Mouse (Mus musculus): ENCODE results near the gene Tmem104.

The Tmem104 gene

GRCm38 (mm10) chr11:115166776-115167175 is 20.5 kb upstream of the Tmem104 start:
- no peak for DNase-seq (ENCODE audit: low spot score)

GRCm38 (mm10) chr11:115167631-115168249 is 19.5 kb upstream of the Tmem104 start:
- no peak for DNase-seq (ENCODE audit: low spot score)

GRCm38 (mm10) chr11:115169430-115169829 is 17.9 kb upstream of the Tmem104 start:
- no peak for DNase-seq (ENCODE audit: low spot score)

DNA sequence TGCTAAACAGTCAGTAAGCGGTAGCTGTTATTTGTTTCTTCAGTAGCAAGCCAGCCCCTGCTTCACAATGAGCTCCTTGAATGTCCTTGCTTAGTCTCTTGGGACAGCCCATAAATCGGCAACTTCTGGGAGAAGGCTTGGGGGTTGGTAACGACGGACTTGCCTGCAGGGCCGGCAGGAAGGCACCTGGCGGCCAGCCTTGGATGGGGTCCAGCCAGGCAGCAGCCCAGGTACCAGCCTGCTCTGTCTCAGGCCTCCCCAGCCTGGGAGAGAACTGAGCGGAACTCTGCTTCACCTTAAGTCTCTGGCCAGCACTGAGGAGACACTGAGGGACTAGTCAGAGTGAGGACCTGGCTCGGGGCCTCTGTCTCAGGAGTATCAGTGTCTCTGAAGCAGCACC is 16.2 kb upstream of the Tmem104 start:
- DNase-seq (ENCODE audit: low spot score), result no peak

GRCm38 (mm10) chr11:115172825-115173287 is 14.4 kb upstream of the Tmem104 start:
- no peak for DNase-seq (ENCODE audit: low spot score)

DNA sequence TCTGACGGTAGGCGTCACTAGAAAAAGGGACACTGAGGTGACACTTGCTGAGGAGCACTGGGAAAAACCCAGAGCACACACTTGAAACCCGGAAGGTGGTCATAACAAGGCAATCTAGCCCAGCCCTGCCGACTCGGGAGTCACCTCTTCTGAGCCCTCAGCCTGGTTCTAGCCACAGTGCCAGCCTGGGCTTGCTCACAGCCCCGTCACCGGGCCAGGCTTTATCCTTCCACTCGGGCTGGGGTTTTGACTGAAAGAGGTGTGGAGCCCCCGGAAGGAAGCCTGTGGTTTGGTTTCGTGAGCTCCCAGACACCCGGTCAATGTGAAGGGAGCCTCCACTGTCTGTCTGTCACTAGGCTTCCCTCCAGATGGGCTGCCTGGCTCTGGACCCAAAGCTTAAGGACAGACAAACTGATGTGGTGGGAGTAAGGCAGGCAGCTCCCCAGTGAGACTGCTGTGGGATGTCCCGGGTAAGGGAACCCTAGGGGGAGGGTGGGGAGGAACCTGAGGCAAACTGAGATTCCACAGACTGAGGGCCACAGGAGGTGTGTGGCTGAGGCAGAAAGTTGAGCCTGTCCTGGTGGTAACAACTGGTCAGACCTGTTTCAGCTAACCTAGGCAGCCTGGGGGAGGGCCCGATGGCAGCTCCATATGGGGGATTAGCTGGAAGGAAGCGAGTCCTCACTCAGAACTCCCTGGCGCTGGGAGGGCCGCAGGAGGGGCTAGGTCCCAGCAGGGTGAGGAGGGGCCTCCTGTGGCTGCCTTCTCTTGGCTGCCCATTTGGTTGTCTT is 13.5 kb upstream of the Tmem104 start:
- no peak for DNase-seq (ENCODE audit: low spot score)

- no peak for DNase-seq (ENCODE audit: low spot score)
Measured at GRCm38 (mm10) chr11:115176399-115177190, 10.7 kb upstream of the Tmem104 start.

DNA sequence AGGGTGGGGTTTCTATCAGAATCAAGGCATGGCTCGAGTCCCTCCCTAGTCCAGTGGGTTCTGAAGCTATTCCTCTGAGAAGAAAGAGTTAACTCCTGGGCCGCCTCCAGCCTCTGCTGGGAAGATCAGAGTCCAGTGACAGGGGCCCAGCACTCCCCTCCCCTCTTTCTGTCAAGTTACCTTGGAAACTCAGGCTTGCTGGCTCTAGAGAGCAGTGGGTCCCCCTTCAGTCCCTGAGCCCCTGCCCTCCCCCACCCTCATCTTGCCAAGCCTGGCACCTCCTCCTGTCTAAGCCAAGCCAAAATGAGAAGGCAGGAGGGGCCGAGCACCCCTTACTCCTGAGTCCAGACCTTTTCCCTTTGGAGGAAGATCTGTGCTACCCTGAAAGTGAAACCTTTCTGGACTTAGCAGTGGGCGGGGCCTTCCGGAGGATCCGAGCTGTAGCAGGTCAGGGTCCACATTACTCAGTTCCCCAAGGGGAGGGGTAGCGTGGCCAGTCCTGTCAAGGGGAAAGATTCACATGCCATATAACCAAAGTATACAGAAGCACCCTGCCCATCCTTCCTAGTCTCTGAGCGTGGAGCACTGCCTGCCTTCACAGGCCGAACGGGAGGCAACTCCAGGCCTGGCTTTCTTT is 9.6 kb upstream of the Tmem104 start:
- DNase-seq (ENCODE audit: low spot score), result no peak

DNA sequence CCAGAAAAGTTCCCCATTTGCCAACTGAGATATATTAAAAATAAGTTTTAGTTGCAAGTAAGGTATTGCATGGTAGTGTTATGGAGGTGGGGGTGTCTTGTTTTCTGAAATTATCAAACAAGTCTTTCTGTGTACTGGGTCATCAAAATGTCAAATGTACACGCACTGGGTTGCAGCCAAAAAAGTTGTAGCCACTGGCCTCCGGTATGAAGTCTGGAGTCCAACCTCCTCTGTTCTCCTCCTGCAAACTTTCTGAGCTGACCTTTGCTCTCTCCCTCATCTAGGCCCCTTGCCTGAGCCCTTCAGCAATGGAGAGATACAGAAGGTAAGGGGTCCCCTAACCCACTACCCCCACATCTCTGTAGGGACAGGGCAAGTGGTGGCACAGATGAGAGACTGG is 8.5 kb upstream of the Tmem104 start:
- no peak for DNase-seq (ENCODE audit: low spot score)

DNA sequence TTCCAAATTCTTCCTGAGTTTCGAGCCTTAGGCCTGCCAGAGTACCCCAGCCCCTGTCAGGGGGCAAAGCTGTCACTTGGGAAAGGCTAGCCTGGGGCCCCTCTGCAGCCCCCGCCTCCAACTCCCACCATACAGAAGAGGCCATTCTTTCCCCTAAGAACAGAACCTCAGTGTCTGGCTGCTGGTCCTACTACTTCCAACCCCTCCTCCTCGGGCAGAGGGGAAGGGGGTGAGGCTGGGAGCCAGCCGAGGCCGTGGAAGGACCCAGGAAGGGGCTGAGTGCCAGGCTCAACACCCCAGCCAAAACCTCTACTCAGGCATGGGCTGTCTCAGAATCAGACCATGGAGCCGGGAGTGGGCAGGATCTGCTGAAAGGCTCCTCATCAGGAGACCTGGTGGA is 8.1 kb upstream of the Tmem104 start:
- no peak for DNase-seq (ENCODE audit: low spot score)

DNA sequence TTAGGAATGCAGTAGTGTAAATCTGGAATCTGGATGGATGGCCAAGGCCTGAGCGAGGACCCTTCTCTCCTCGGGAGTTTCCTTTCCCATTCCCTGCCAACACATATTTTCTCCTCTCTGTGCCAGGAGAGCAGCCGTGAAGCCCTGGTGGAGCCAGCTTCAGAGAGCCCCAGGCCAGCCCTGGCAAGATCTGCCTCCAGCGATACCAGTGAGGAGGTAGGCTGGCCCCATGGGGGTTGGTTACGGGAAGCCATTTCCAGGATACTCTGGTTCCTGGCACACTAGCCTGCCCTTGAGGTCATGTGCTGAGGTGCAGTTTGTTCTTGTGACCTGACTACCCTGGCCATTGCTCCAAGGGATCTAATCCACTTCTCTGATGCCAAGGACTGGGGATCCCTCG is 7.4 kb upstream of the Tmem104 start:
- no peak for DNase-seq (ENCODE audit: low spot score)

- no peak for DNase-seq (ENCODE audit: low spot score)
Measured at GRCm38 (mm10) chr11:115181913-115182638, 5.2 kb upstream of the Tmem104 start.

DNA sequence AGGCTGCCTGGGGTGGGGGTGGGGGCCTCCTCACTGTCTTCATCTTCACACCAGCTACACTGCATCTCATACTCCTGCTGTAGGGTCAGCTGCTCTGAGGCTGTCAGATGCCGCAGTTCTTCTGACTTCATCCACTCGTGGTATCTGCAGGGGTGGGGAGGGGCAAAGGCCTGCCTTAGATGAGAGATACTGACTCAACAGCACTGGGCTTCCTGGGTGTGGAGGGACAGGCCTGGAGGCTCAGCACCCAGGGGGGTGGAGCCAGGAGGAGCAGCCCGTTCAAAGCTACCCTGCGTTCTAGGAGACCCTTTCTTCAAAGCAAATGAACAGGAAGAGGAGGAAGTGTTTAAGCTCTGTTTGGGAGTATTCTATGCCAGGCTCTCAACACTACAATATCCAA is 2.3 kb upstream of the Tmem104 start:
- DNase-seq (ENCODE audit: low spot score), result no peak

DNA sequence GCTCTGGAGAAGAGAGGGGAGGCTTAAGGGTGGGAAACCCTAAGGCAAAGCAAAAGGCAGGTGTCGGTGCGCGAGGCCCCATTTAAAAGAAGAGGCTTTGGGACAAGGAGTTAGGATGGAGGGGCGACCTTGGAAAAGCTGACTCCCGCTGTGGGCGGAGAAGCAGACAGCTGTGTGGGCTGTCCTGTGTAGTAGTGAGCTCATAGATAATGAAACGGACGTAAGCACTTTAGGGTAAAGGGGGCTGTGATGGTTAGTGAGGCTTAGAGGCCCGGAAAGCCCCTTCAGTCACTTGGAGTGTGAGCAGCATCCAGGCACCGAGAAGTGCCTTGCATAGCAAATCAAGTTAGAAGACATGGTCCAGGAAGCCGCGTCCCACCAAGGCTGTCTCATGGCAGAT is 406 bp downstream of the Tmem104 start, which contains the start of gene Nat9:
Gene Nat9, minus strand, starts transcription at position 167 of the 400 bp plus-strand sequence.
- DNase-seq (ENCODE audit: low spot score), result no peak

GRCm38 (mm10) chr11:115188539-115189231 is 1.4 kb downstream of the Tmem104 start:
- no peak for DNase-seq (ENCODE audit: low spot score)

GRCm38 (mm10) chr11:115189304-115189703 is 2.0 kb downstream of the Tmem104 start:
- DNase-seq (ENCODE audit: low spot score), result no peak

DNA sequence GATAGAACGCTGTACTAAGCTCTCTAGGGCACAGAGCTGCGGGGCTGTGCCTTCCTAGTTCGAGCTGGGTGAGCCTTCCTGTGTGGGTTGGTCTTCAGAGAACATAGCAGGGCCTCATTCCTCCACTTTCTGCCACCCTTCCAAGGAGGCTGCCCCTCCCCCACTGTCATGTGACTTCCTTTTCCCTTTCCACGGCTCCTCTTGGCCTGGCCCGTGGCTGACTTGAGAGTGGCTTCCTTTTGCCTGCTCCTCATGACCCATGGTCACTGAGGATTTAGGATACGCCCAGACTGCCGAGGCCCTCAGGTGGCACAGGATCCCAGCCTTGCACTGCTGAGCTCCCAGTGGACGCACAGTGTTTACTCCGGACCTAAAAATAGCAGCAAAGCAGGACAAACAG is 4.9 kb downstream of the Tmem104 start:
- DNase-seq (ENCODE audit: low spot score), result no peak

DNA sequence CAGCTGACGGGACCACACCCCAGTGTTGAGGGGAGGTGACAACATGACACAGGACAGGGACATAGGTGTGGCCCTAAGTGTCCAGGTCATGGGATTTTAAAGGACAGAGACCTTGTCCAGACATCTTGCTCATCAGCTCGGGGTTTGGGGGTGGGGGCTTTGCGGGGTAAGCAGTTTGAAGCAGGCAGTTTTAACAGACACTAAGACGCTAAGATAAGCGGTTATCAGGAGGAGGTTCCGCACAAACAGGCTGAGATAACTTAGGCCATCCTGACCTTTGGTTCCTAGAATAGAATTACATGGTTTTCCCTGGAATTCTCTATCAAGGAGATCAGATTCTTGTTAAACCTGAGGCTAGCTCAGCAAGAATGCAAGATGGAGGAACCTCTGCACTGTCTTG is 7.4 kb downstream of the Tmem104 start:
- DNase-seq (ENCODE audit: low spot score), result no peak

- no peak for DNase-seq (ENCODE audit: low spot score)
Measured at GRCm38 (mm10) chr11:115195933-115196332, 8.6 kb downstream of the Tmem104 start.

GRCm38 (mm10) chr11:115197558-115197957 is 10.3 kb downstream of the Tmem104 start:
- DNase-seq (ENCODE audit: low spot score), result no peak

DNA sequence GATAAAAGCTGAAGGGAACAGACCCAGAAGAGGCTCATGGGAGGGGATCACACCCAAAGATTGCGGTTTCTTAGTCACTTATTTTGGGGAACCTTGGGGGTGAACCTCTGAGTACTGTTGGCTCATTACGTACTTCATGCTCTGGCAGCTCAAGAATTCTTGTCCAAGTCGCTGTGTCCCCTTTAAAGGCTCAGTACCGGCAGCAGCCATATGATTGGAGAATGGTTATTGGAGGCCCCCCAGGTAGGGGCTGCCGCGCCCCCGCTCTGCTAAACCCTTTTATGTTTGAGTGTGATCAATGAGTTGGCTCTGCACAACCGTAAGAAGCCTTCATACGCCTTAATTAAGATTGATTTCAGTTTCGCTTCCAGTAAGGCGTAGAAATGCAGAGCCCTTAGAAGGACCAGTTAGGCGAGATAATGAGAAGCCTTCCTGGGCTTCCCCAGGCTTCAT is 11.7 kb downstream of the Tmem104 start:
- DNase-seq (ENCODE audit: low spot score), result no peak
